8 mouse cellular contexts compared by ENCODE assay signal in genomic region chr16:30187400-30187799, GRCm38 (mm10).
DNase-seq lines count a peak whose midpoint lies in the region; ATAC-seq and TF ChIP-seq lines count a peak whose summit lies in the region.

No protein-coding gene starts in this region.

- TF ChIP-seq POLR2A in cortical plate, adult 2 months (IDR thresholded peaks at IDR 0.05; ENCODE audit: extremely low read depth, insufficient read depth, low read length) = no peak

- peak overlapping the region; percentile 76 for H3K27ac ChIP-seq in layer of hippocampus, adult 2 months
- H3K27ac ChIP-seq in cortical plate, adult 2 months (ENCODE audit: insufficient read depth, low read length) = no peak overlapping the region
- no peak overlapping the region for H3K27ac ChIP-seq in neural tube, embryonic 12.5 days

- no peaks in the 10 kb centered on the region for H3K9me3 ChIP-seq in neural tube, embryonic 12.5 days

- H3K27me3 ChIP-seq in neural tube, embryonic 12.5 days (replicated peaks) = peaks cover 33% of the 10 kb centered on the region

- H3K4me2 ChIP-seq in neural tube, embryonic 12.5 days (replicated peaks) = peak overlapping the region; percentile 70

- H3K36me3 ChIP-seq in neural tube, embryonic 12.5 days = no peaks in the 10 kb centered on the region

- H3K4me1 ChIP-seq in cortical plate, adult 2 months (ENCODE audit: control insufficient read depth, insufficient read depth, low read length) = 0 out of 2 replicates have a peak, but pooled peaks cover 1% of the 10 kb centered on the region
- H3K4me1 ChIP-seq in neural tube, embryonic 12.5 days = peaks cover 22% of the 10 kb centered on the region

- 58% methylated on average over 9 of the region's 9 CpGs for WGBS in neural tube, embryonic 12.5 days

- no peak for TF ChIP-seq CTCF in layer of hippocampus, adult 2 months (conservative IDR thresholded peaks at IDR 0.05)
- no peak for TF ChIP-seq CTCF in cortical plate, adult 2 months (IDR thresholded peaks at IDR 0.05; ENCODE audit: extremely low read depth, insufficient read depth, low read length)

- no peak for DNase-seq in layer of hippocampus, adult 2 months (ENCODE audit: low spot score in 2 of 2)
- DNase-seq in layer of hippocampus, adult 18-20 months (ENCODE audit: low spot score in 2 of 2) = no peak
- peak; percentile 28 for DNase-seq in kidney, postnatal 10 days
- DNase-seq in spleen, postnatal 36 days (ENCODE audit: low spot score in 2 of 2) = no peak
- no peak for DNase-seq in layer of hippocampus, postnatal 14 days (ENCODE audit: low spot score in 2 of 2)
- no peak for DNase-seq in spleen, postnatal 14 days (ENCODE audit: low spot score in 2 of 2)

- H3K4me3 ChIP-seq in layer of hippocampus, adult 2 months = peak overlapping the region; percentile 46
- peak overlapping the region; percentile 28 for H3K4me3 ChIP-seq in cortical plate, adult 2 months (ENCODE audit: insufficient read depth, low read length)
- no peak overlapping the region; the same call in 1 of the 2 replicates for H3K4me3 ChIP-seq in neural tube, embryonic 12.5 days

- no peak for ATAC-seq in neural tube, embryonic 12.5 days (ENCODE audit: low FRiP score, low read depth)

- no peak overlapping the region for H3K9ac ChIP-seq in neural tube, embryonic 12.5 days
